Mouse (Mus musculus): ENCODE data around the gene Gm10188.

Gene Gm10188

DNA sequence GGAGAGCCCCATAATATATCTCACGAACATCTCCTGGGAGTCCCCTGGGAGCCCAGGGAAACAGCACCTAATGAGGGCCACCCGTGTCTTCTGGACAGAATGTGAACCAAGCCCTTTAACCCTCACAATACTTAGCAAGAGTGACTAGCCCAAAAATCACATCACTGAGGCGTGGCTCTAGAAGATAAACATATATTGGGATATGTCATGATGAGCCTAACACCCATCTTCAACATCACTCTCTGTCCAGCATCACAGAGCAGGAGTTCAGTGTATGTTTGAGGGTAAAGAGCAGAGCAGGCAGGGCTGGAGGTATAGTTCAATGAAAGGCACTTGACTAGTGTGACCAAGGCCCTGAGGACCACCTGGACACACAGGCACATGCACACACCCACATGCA, at the start of gene Gm10188:
Gene Gm10188, minus strand, starts transcription at position 101 of the 400 bp plus-strand sequence.
- in situ Hi-C loops (cut with MboI, MseI), result no loop called here

DNA sequence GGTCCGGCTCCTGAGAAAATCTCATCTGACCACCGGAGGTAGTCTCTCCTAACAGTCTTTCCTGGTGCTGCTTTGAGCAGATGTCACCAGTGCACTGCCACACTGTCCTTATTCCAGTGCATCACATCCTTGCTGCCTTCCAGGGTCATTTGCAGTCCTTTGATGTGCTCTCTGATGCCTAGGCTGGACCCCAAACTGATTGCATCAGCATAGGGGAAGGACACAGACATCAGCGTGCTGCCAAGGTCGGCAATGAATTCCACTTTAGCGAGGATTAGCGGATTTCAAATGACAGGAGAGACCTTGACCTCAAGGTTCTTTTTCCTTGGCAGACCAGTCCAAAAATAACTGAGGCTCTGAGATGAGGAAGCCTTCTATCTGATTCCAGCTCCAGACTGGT, 47.6 kb upstream of the Gm10188 start:
- in situ Hi-C loops (cut with MboI, MseI), result no loop called here

DNA sequence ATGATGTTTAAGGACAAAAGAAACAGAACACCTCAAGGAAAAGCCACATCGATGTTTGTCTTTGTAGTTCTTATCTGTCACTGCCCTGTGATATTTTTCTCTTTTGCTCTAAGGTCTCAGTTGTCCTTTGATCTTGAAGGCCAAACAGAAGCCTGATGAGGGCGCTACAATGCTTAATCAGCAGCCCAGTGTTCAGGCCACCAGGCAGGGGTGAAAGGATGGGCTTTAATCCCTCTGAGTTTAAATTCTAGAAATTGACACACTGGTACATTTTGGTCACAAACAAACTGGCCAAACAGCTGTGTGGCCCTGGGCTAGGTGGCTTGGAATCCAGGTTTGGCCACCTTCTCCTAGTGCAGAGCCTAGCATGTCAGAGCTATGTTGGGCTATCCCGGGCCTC, 47.1 kb upstream of the Gm10188 start:
- in situ Hi-C loops (cut with MboI, MseI), result no loop called here

DNA sequence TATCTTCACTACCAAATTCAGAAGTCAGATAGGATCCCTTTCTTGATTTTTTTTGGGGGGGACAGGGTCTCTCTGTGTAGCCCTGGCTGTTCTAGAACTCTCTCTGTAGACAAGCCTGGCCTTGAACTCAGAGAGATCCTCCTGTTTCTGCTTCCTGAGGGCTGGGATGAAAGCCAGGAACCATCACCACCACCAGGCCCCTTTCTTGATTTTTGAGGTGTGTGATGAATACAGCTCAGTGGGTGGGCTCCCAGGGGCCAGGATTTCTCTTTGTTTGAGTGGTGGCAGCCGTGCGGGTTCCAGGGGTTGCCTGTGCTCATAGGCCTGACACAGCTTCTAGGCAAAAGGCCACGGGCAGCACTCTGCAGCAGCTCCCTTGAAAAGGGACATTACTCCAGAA, 41.7 kb upstream of the Gm10188 start:
- in situ Hi-C loops (cut with MboI, MseI), result no loop called here

DNA sequence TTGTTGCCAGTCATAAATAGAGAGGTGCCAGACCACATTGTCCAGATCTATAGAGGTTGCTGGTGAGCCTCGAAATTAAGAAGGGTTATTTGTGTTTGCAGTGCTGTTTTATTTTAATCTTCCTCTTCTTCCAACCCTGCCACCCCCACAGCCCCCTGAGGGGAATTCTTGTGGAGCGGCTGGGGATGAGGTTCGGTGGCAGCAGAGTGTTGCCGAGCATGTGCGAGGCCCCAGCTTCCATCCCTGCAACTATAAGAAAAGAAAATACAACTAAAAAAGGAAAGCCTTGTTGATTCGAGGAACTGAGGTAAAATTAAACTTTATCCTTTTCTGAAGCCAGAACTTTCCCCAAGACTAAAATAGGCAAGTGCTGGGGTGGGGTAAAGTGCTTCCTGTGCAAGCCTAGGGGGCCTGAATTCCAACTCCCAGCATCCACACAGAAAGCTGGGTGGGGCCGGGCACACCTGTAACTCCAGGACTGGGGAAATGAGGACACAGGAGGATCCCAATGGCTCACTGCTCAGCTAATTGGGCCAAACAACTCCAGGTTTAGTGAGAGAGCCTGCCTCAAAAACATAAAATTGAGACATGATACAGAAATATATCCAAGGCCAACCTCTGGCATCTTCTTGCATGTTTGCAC, 39.0 kb upstream of the Gm10188 start:
- in situ Hi-C loops (cut with MboI, MseI), result no loop called here

DNA sequence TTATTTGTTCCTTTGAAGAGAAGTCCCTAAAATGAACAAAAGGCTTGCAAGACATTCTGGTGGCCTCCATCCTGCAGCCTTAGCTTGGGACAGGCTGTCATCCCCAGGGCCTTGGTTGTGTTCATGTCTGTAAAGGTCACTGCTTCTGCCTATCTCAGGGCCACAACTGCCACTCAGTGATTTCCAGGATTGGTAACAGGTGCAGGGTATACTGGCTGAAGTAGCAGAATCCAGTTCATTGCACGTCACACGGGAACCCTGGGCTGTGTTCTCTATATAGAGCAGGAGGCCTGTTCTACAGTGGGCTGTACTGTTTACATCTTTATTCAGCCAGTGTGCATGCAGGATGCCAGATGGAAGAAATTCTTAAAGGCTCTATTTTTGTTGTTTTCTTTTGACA, 38.4 kb upstream of the Gm10188 start:
- in situ Hi-C loops (cut with MboI, MseI), result no loop called here

DNA sequence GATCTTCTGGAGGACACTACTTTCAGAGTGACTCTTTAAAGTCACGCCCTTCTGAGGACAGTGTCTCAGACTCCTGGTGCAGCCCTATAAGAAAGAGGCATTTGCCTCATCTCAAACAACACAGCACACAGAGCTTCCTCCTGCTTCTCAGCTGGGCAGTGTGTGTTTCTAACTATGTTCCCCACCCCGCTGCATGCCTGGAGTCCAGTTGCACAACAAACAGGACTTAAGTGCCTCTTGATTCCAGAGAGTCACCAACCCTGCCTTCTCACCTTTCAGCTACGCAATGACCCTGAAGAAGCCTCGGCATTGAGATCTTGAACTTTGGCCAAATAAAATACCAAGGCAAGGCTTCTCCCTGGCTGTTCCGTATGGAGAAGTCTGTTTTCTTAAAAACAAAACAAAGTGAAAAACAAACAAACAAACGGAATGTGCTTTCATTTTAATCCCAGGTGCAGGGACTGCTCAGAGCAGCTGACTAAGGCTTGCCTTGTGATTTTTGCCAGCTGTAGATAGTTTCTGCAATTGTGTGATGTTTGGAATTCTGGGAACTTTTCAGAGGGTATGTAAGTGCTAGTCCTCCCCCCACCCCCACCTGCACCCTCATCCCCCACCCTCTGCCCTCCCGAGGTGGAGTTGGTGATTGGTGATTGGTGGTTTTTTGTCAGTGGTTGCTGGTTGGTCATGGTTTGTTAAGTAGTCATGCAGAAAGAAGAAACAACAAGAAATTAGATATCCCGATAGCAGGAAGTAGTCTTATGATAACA, 37.4 kb upstream of the Gm10188 start:
- in situ Hi-C loops (cut with MboI, MseI), result no loop called here

DNA sequence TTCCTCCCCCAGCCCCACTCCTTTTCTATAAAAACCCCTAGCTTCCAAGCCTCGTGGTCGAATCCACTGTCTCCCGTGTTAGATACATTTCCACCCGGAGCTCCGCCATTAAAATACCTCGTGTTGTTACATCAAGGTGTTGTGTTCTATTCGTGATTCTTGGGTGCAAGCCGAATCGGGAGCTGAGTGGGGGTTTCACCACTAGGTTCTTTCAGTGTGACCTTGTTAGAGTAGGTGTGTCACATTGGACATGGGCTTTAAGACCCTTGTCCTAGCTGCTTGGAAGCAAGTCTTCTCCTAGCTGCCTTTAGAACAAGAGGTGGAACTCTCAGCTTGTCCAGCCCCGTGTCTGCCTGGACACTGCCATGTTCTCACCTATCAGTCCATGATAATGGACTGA, 36.4 kb upstream of the Gm10188 start:
- in situ Hi-C loops (cut with MboI, MseI), result no loop called here

DNA sequence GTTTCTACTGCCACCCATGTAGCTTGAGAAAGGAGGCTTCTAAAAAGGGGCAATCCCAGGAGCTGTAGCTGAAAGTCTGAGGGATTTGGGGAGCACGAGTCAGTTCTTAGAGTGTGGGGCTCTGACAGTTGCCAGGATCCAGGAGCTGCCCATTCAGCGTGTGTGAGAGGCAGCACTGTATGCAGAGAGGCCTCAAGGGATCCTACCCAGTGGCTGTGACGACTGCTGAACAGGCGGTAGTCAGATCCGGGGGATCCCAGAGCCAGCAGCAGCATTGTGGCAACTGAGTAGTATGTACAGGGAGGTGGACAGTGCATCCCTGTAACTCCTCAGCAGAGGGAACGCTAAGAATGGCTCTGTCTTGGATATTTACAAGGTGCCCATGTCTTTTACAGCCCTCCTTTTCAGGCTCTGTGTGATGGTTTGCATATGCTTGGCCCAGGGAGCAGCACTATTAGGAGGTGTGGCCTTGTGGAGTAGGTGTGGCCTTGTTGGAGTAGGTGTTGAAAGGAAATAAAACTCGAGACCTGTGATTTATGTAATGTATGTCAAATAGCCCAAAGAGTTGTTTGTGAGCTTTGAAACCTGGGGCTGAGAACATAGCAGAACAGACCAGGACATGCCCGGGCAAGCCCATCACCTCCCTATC, 35.8 kb upstream of the Gm10188 start:
- in situ Hi-C loops (cut with MboI, MseI), result no loop called here

DNA sequence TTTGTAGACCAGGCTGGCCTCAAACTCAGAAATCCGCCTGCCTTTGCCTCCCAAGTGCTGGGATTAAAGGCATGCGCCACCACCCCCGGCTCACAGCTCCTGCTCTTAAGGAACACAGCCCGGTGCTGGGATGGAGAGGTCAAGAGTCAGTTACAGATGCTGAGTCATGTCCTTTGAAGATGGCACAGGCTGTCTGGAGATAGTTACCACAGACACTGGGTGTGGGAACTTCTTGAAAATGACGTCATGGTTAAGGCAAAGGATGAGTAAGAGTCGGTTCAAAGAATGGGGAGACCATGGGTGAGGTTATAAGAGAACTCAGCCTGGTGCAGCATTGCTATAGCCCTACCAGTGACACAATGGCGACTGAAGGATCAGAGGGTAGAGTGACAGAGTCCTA, 35.0 kb upstream of the Gm10188 start:
- in situ Hi-C loops (cut with MboI, MseI), result no loop called here

DNA sequence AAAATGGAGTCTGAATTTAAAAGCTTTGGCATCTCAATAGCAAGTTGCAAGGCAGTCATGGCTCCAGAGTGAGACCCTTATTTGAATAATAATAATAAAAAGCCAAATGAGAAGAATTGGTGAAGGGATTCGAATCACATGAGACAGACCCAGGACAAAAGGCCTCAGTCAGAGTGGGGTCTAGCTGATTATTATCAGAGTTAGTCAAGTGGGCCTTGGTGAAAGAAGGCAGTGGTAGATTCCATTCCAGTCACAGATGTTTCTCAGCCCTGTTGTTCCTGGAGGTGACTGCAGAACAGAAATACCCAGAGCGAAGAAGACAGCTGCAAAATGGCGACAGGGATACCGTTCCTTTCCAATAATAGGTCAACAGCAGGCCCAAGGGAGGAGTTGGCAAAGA, 34.1 kb upstream of the Gm10188 start:
- in situ Hi-C loops (cut with MboI, MseI), result no loop called here

DNA sequence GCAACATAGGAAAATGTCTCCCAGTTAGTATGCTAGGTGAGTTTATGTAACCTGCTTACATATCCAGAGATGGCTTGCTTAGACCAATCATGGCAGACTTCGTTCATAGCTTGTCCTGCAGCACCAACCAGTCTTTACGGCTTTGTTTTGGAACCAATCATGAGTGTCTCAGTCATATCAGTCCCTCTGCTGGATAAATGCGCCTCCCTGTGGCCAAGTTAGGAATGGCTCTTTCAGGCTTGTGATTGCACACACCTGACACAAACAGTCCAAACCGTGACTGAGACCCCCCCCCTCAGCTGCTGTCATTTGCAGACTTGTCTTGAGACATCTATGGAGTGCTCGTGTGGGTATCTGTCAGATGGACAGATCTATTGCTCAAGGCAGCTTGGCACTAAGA, 31.5 kb upstream of the Gm10188 start:
- in situ Hi-C loops (cut with MboI, MseI), result no loop called here

DNA sequence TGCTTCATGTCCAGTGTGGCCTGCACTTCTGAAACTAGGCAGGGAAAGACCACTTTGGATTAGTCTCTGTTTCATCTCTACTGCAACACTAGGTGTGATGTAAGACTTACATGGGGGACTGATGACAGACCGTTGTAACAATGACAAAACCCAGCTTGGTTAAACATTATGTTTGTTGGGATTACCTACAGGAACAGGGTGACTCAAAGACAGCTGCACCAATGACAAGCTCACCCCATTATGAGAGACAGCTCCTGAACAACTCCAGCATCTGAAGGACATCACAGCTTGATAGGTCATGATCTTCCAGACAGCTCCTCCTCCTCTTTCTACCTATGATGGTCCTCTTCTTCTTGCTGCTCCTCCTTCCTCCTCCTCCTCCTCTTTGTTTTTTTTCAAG, 30.8 kb upstream of the Gm10188 start:
- in situ Hi-C loops (cut with MboI, MseI), result no loop called here

DNA sequence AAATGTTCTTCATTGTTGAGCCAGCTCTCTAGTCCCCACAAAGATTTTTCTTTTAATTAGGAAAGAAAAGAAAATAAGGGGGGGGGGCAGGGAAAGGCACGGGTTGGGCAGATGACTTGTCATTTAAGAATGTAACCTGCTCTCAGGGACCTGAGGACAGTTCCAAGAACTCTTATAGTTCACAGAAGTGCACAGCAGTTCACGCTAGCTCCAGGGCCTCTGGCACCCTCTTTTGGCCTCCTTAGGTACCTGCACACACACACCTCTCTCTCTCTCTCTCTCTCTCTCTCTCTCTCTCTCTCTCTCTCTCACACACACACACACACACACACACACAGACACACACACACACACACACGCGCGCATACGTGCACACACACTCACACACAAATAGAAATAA, 24.9 kb upstream of the Gm10188 start:
- in situ Hi-C loops (cut with MboI, MseI), result no loop called here

DNA sequence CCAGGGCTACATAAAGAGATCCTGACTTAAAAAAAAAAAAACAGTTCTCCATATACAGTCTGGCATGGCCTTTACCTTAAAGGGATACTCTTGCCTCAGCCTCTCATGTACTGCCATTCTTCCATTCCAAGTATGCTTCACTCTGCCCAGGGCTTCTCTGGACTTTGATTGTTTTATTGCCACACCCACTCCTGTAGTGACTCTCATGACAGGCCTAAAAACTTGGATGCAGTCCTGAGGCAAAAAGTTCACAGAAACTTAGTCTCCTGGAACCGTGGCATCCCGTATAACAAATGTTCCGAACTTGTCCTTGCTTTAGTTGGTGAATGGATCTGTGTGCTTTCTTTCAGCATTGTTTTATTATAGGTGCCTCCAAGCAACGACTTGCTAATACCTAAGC, 17.1 kb upstream of the Gm10188 start:
- in situ Hi-C loops (cut with MboI, MseI), result no loop called here

DNA sequence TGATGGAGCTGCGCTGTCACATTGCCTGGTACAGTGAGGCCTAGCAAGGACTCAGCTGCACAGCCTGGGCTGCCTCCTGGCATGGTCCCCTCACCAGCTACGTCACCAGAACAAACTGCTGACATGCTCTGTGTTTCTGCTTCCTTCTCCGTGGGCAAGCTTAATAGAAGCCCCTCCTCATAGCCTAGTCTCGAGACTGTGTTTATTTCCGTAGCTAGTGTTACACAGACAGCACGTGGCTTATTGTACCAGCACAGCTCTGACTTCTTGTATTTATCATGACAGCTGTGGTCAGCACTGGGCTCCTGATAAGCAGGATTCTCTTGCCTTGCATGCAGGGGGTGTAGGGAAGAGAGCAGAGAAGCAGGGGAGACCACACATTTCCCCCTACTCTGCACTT, 16.6 kb upstream of the Gm10188 start:
- in situ Hi-C loops (cut with MboI, MseI), result no loop called here

DNA sequence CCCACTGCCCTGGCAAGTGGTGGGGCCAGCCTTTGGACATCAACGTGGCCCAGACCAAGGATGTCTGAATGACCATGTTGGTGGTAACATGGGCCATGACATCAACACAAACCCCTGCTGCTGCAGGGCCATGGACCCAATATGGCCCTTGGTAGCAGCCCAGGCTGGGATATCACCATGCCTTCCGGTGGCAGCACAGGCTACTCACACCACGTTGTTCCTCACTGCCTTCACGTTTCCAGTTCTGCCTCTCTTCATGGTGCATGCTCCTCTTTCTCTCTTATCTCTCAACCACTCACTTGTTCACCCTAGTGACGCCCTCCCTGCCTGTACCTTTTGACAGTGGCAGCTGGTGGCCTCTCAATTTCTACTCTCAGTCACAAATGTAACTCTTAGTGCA, 15.4 kb upstream of the Gm10188 start:
- in situ Hi-C loops (cut with MboI, MseI), result no loop called here

DNA sequence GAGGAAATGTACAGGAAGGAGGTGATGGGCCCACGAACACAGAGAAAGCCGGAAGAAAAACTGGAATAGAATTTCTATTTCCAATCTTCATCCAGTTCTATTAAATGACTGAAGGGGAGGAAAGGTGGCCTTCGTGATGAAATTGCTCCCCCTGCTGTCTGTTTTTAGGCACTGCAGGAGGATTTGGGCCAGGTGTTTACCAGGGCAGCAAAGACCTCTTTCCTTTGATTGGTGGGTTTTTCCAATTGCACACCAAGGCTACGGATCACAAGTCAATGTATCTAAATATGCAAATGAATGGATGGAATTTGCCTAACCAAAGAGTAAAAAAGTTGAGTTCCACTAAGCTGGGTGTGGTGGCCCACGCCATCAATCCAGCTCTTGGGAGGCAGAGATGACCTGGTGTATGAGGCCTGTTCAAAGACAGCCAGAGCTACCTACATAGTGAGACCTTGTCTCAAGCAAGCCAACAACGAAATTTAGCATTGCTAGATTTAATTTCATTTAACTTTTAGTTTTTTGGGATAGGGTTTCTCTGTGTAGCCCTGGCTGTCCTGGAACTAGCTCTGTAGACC, 8.1 kb upstream of the Gm10188 start:
- in situ Hi-C loops (cut with MboI, MseI), result no loop called here

DNA sequence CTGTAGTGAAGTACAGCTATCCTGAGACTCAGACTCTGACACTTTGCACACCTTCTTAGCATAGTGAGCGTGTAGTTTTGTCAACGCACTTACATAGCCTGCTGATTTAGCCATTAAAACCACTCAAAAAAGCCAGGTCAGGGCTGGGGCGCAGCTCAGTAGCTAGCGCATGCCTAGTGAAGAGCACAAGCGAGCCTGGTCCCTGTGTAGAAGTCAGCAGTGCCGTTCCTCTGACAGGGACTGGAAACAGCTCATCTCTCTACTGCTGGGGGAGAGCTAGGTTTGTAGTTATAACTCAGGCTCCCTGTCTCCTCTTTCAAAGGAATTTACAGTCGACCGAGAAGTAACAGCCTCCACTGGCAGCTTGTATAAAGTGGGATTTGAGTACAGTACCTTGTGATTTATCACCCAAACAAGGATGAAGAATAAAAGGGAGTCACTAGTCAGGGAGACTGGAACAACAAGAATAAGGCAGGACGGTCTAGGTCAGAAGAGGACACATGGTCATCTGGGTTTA, 5.2 kb upstream of the Gm10188 start:
- in situ Hi-C loops (cut with MboI, MseI), result no loop called here

DNA sequence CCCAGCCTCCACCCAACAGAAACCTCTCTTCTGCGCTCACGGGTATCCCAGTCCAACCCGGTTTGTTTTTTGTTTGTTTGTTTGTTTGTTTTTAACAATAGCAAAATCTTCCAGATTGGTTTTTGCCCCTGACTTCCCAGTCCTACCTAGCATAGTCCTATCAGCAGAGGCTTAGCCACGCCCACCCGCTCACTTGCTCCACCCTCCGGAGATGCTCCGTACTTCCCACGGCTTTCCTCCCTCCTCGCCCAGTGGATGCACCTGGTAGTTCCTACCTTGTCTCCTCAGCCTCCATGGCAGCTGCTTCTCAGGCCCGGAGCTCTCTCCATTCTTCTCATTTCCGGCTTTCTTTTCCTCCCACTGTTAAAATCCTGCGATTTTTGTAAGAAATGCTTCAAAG, 4.0 kb upstream of the Gm10188 start:
- in situ Hi-C loops (cut with MboI, MseI), result no loop called here

DNA sequence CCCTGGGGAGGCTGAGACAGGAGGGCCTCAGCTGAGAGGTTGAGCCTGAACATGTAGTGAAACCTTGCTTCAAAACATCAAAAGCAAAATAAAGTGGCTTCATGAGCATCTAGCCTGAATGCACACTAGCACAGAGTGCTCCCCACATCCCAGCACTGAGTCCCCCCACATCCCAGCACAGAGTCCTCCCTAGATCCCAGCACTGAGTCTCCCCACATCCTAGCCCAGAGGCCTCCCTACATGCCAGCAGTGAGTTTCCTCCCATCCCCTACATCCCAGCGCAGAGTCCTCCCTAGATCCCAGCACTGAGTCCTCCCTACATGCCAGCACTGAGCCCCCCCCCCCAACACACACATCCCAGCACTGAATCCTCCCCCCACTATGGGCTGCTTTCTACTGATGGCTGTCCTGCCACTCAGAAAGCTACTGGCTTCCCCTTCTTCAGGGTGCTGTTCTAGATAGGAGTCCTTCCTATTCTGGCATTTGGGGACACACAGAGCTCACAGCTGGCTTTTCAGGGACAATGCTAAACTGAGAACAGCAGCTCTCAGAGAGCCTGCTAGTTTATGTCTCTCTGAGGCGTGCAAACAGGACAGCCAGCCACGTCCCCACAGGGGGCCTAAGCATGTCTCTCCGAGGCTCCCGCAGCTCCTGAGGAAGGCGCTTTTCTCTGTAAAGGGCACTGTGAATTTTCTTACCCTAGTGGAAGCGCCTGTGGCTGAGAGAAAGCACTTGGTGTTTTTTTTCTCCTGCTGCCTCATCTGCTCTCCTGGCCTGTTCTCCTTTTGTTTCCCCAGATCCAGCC, 2.1 kb upstream of the Gm10188 start:
- in situ Hi-C loops (cut with MboI, MseI), result no loop called here
